In the genomic region with DNA sequence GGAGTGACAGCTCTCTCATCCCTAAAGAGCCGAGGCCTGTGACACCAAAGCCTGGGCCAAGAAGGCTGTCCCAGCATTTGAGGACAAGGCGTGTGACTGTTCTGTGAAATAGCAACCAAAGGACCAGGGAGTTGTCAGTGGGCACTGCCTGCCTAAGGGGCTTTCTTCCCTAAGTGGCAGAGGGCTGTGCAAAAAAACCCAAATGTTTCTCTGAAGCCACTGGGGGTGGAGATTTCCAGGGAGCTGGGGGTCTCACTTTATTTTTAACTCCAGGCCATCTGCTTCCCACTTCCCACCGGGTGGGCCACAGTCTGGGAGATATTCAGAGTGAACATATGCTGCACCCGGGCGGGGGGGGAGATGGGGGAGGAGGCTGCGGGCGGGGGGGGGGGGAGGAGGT, we compare ENCODE assay signal across 13 mouse cellular contexts.
DNase-seq lines count a peak whose midpoint lies in the region; ATAC-seq and TF ChIP-seq lines count a peak whose summit lies in the region.
"Had no signal": no experiment of that assay in that cellular context is flagged by ENCODE, and none has a peak within 500 bp of the region (broad histone marks: within the 10 kb centered on the region; RNA-seq: fewer than 3 reads in every experiment).

No protein-coding gene starts in this region.

- no peaks in the 10 kb centered on the region for H3K27me3 ChIP-seq in midbrain, postnatal 0 days (ENCODE audit: insufficient read depth, low read length)
- H3K27me3 ChIP-seq in midbrain, embryonic 15.5 days (replicated peaks): no peaks in the 10 kb centered on the region
- H3K27me3 ChIP-seq in forebrain, embryonic 13.5 days: no peaks in the 10 kb centered on the region
- H3K27me3 ChIP-seq in liver, embryonic 11.5 days (replicated peaks; ENCODE audit: control insufficient read depth, insufficient read depth, low read length): no peaks in the 10 kb centered on the region
- H3K27me3 ChIP-seq: CH12.LX; embryonic facial prominence, embryonic 15.5 days had no signal

- no peaks in the 10 kb centered on the region for H3K36me3 ChIP-seq in midbrain, postnatal 0 days (ENCODE audit: insufficient read depth, low read length)
- H3K36me3 ChIP-seq in midbrain, embryonic 15.5 days (replicated peaks): no peaks in the 10 kb centered on the region
- no peaks in the 10 kb centered on the region for H3K36me3 ChIP-seq in forebrain, embryonic 13.5 days (ENCODE audit: poor library complexity, severe bottlenecking)
- no peaks in the 10 kb centered on the region for H3K36me3 ChIP-seq in liver, embryonic 11.5 days (ENCODE audit: control insufficient read depth, insufficient read depth, low read length)
- H3K36me3 ChIP-seq: embryonic facial prominence, embryonic 15.5 days; heart, embryonic 13.5 days had no signal

- no peaks in the 10 kb centered on the region for H3K4me1 ChIP-seq in midbrain, postnatal 0 days (ENCODE audit: insufficient read depth, low read length)
- H3K4me1 ChIP-seq in midbrain, embryonic 15.5 days: peaks cover 10% of the 10 kb centered on the region
- H3K4me1 ChIP-seq in forebrain, embryonic 13.5 days: peaks cover 60% of the 10 kb centered on the region
- no peaks in the 10 kb centered on the region for H3K4me1 ChIP-seq in liver, embryonic 11.5 days (replicated peaks; ENCODE audit: control insufficient read depth, insufficient read depth, low read length)

- no peak overlapping the region for H3K27ac ChIP-seq in midbrain, postnatal 0 days (ENCODE audit: low read depth, low read length)
- no peak overlapping the region for H3K27ac ChIP-seq in midbrain, embryonic 15.5 days
- peak overlapping the region; percentile 64 for H3K27ac ChIP-seq in forebrain, embryonic 13.5 days
- H3K27ac ChIP-seq in liver, embryonic 11.5 days (ENCODE audit: low read depth, low read length): no peak overlapping the region
- H3K27ac ChIP-seq: embryonic facial prominence, embryonic 15.5 days; heart, embryonic 13.5 days had no signal

- peak; percentile 18 for DNase-seq in midbrain, postnatal 0 days (ENCODE audit: low spot score)
- peak; percentile 74 for DNase-seq in cerebellum, adult 8-10 months
- DNase-seq in mesoderm, embryonic 11.5 days (ENCODE audit: low read depth, low spot score): peak; percentile 26
- no peak for DNase-seq in urinary bladder, postnatal 14 days (ENCODE audit: low spot score)
- DNase-seq in liver, embryonic 11.5 days (ENCODE audit: low spot score): no peak
- DNase-seq in layer of hippocampus, adult 8-10 months (ENCODE audit: low spot score in 2 of 2): no peak
- DNase-seq: lung, adult 18-20 months had no signal

- no peak for TF ChIP-seq CTCF in midbrain, postnatal 0 days (IDR thresholded peaks at IDR 0.05)

- no peak overlapping the region for H3K4me3 ChIP-seq in midbrain, postnatal 0 days (ENCODE audit: low read depth, low read length)
- no peak overlapping the region for H3K4me3 ChIP-seq in midbrain, embryonic 15.5 days
- no peak overlapping the region for H3K4me3 ChIP-seq in forebrain, embryonic 13.5 days
- no peak overlapping the region for H3K4me3 ChIP-seq in liver, embryonic 11.5 days (ENCODE audit: low read depth, low read length)
- H3K4me3 ChIP-seq: embryonic facial prominence, embryonic 15.5 days; heart, embryonic 13.5 days had no signal

- no peak for ATAC-seq in midbrain, postnatal 0 days (ENCODE audit: low FRiP score)
- ATAC-seq in midbrain, embryonic 15.5 days (replicated peaks): no peak
- peak; percentile 70; the same call in 1 of the 2 replicates for ATAC-seq in forebrain, embryonic 13.5 days
- ATAC-seq in liver, embryonic 11.5 days (replicated peaks; ENCODE audit: low FRiP score): no peak
- ATAC-seq: intestine, postnatal 0 days had no signal

- H3K4me2 ChIP-seq in midbrain, postnatal 0 days (ENCODE audit: low read depth, low read length, poor library complexity, severe bottlenecking): no peak overlapping the region
- H3K4me2 ChIP-seq in midbrain, embryonic 15.5 days: no peak overlapping the region
- H3K4me2 ChIP-seq in forebrain, embryonic 13.5 days: no peak overlapping the region
- no peak overlapping the region for H3K4me2 ChIP-seq in liver, embryonic 11.5 days
- H3K4me2 ChIP-seq: embryonic facial prominence, embryonic 15.5 days; heart, embryonic 13.5 days had no signal

- 39% methylated on average over 5 of the region's 7 CpGs for WGBS in midbrain, postnatal 0 days
- WGBS in midbrain, embryonic 15.5 days: 39% methylated on average over 6 of the region's 7 CpGs
- WGBS in forebrain, embryonic 13.5 days: 46% methylated on average over 4 of the region's 7 CpGs
- WGBS in liver, embryonic 11.5 days: 36% methylated on average over 5 of the region's 7 CpGs

- H3K9ac ChIP-seq in midbrain, postnatal 0 days (replicated peaks; ENCODE audit: low read length, poor library complexity, severe bottlenecking): no peak overlapping the region
- H3K9ac ChIP-seq in midbrain, embryonic 15.5 days: no peak overlapping the region
- no peak overlapping the region for H3K9ac ChIP-seq in forebrain, embryonic 13.5 days
- no peak overlapping the region for H3K9ac ChIP-seq in liver, embryonic 11.5 days (ENCODE audit: low read depth, low read length)
- H3K9ac ChIP-seq: embryonic facial prominence, embryonic 15.5 days; heart, embryonic 13.5 days had no signal

- H3K9me3 ChIP-seq in midbrain, postnatal 0 days (ENCODE audit: low read length): no peaks in the 10 kb centered on the region
- H3K9me3 ChIP-seq in midbrain, embryonic 15.5 days: no peaks in the 10 kb centered on the region
- H3K9me3 ChIP-seq in forebrain, embryonic 13.5 days (replicated peaks): no peaks in the 10 kb centered on the region
- H3K9me3 ChIP-seq in liver, embryonic 11.5 days (ENCODE audit: control insufficient read depth, low read length): no peaks in the 10 kb centered on the region
- H3K9me3 ChIP-seq: embryonic facial prominence, embryonic 15.5 days; heart, embryonic 13.5 days had no signal

Comparison
In these comparisons a context has a peak if more than half of its experiments do, and no peak if none do; other contexts are left out.
1. DNase-seq: peak in midbrain, postnatal 0 days (single experiment), cerebellum, adult 8-10 months (single experiment) and mesoderm, embryonic 11.5 days (single experiment); none in urinary bladder, postnatal 14 days (single experiment), liver, embryonic 11.5 days (single experiment) and layer of hippocampus, adult 8-10 months (0 of 2).